8 mouse cellular contexts compared by ENCODE assay signal in the genomic region with DNA sequence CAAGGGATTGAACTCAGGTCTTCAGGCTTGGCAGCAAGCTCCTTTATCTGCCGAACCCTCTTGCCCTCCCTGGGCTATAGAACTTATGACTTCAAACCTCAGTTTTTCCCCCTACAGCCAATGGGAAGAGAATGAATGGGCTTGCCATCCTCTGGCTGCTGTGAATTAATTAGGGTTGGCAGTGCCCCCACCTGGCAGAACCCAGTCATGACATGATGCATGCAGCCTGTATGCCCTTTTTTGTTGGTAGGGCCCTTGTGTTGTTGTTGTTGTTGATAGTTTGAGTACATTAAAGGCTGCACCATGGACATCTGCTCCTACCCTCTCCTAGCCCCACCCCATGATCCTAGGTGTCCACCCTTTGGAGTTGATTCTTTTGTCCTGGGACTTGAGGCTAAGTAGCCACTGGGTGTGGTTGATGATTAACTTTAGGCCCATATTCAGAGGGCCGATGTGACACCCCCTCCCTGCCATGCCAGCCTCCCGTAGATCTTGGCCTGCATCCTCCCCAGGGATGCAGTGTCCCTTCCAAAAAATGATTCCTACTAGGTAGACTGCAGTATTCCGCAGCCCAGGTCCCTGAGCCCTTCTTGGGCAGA. TPM values are rescaled to one million over a fixed set of nuclear protein-coding genes. Genes with fewer than 3 reads are reported as not detected.
DNase-seq lines count a peak whose midpoint lies in the region; ATAC-seq and TF ChIP-seq lines count a peak whose summit lies in the region.

No protein-coding gene starts in this region.

- no peak overlapping the region for H3K4me2 ChIP-seq in limb, embryonic 11.5 days (ENCODE audit: low read depth, severe bottlenecking)

- peak; percentile 43 for ATAC-seq in granulocyte monocyte progenitor cell, adult 5-6 weeks (replicated peaks; ENCODE audit: poor library complexity, severe bottlenecking)
- no peak for ATAC-seq in limb, embryonic 11.5 days (ENCODE audit: insufficient number of reproducible peaks, low FRiP score, low TSS enrichment, low read depth)
- peak; percentile 62; the same call in 1 of the 2 replicates for ATAC-seq in monocyte, adult 5-6 weeks (replicated peaks; ENCODE audit: insufficient number of reproducible peaks, low FRiP score, low TSS enrichment, poor library complexity, severe bottlenecking)

- peak overlapping the region; percentile 95 for H3K27ac ChIP-seq in layer of hippocampus, adult 2 months
- no peak overlapping the region; the same call in 1 of the 2 replicates for H3K27ac ChIP-seq in limb, embryonic 11.5 days (replicated peaks; ENCODE audit: low read depth, low read length)

- WGBS in limb, embryonic 11.5 days = 81% methylated on average over 4 of the region's 4 CpGs

- no peaks in the 10 kb centered on the region for H3K36me3 ChIP-seq in limb, embryonic 11.5 days (ENCODE audit: control insufficient read depth, insufficient read depth, low read length)

- H3K9me3 ChIP-seq in limb, embryonic 11.5 days (ENCODE audit: control insufficient read depth, low read length) = no peaks in the 10 kb centered on the region

- peak in 1 of 2 experiments; percentile 50 for DNase-seq in layer of hippocampus, adult 2 months (ENCODE audit: low spot score in 2 of 2)
- no peak for DNase-seq in layer of hippocampus, postnatal 36 days
- DNase-seq in adipocyte (ENCODE audit: low spot score) = peak; percentile 71
- peak; percentile 53 for DNase-seq in limb, embryonic 11.5 days (ENCODE audit: low spot score)
- no peak for DNase-seq in right cerebral cortex, adult 2 months (ENCODE audit: low spot score in 2 of 2)
- DNase-seq in right cerebral cortex, postnatal 36 days (ENCODE audit: low spot score in 2 of 2) = no peak

- peaks cover 18% of the 10 kb centered on the region for H3K4me1 ChIP-seq in limb, embryonic 11.5 days (ENCODE audit: control insufficient read depth, insufficient read depth, low read length)

- no peaks in the 10 kb centered on the region for H3K27me3 ChIP-seq in limb, embryonic 11.5 days (ENCODE audit: control insufficient read depth, insufficient read depth, low read length)

- H3K9ac ChIP-seq in limb, embryonic 11.5 days (ENCODE audit: low read length) = no peak overlapping the region

- no peak overlapping the region; the same call in 1 of the 2 replicates for H3K4me3 ChIP-seq in layer of hippocampus, adult 2 months
- no peak overlapping the region for H3K4me3 ChIP-seq in limb, embryonic 11.5 days (ENCODE audit: low read depth, low read length)

- peak; percentile 77 for TF ChIP-seq CTCF in layer of hippocampus, adult 2 months (conservative IDR thresholded peaks at IDR 0.05)

RNA-seq across cellular contexts. Expression of gene Trak1, which starts 57.6 kb away (rescaled TPM):
- total RNA-seq in layer of hippocampus, adult 2 months (2021) = 100 to 1,000 TPM; 255 to 260 TPM
- 100 to 1,000 TPM; 235 to 247 TPM for total RNA-seq in layer of hippocampus, postnatal 36 days (2021)
- total RNA-seq in granulocyte monocyte progenitor cell, adult 5-6 weeks (2014; fragmentation: Nextera tagmentation) = 29.7 and 42.5 TPM in 2 replicates
- 15.9 and 25.3 TPM in 2 replicates for total RNA-seq in granulocyte monocyte progenitor cell, adult 5-6 weeks (2017)
- 9.3 and 11.7 TPM in 2 replicates for polyA plus RNA-seq in limb, embryonic 11.5 days (2014; fragmentation: Nextera tagmentation; extraction: Ambion mirVana)
- 26.0 to 55.3 TPM (median 29.2 TPM) in 3 replicates for total RNA-seq in monocyte, adult 5-6 weeks (2017)

Comparison
In these comparisons a context has a peak if more than half of its experiments do, and no peak if none do; other contexts are left out.
1. DNase-seq: peak in adipocyte (single experiment) and limb, embryonic 11.5 days (single experiment); none in layer of hippocampus, postnatal 36 days (0 of 2), right cerebral cortex, adult 2 months (0 of 2) and right cerebral cortex, postnatal 36 days (0 of 2).